Mouse (Mus musculus) hindbrain, embryonic 15.5 days (tissue): Measurements from ENCODE around the gene Ngdn. TPM values are rescaled to one million over a fixed set of nuclear protein-coding genes. Genes with fewer than 3 reads are reported as not detected.

Experiments used
- ATAC-seq: fragments of 200-750 bp; cut with Nextera tagmentation; 2 replicates; pipeline ENCODE4 v1.8.0; 2017; ENCODE audit warnings: low read depth, moderate number of reproducible peaks, moderate TSS enrichment; ENCODE audit not compliant: low FRiP score
- H3K27ac ChIP-seq: fragments of 300-500 bp; sonication (generic); replicated peaks from 2 replicates; pipeline ENCODE4 v1.5.1; 2015; ENCODE audit warnings: mild to moderate bottlenecking, inconsistent platforms
- H3K27me3 ChIP-seq: fragments of 300-500 bp; sonication (generic); 2 replicates; pipeline ENCODE4 v1.6.1; 2015; ENCODE audit warnings: control low read depth, inconsistent platforms
- H3K36me3 ChIP-seq: fragments of 300-500 bp; sonication (generic); 2 replicates; pipeline ENCODE4 v1.6.1; 2015; ENCODE audit warnings: control low read depth, inconsistent platforms
- H3K4me1 ChIP-seq: fragments of 300-500 bp; sonication (generic); replicated peaks from 2 replicates; pipeline ENCODE4 v1.6.1; 2015; ENCODE audit warnings: control low read depth, inconsistent platforms
- H3K4me2 ChIP-seq: fragments of 300-500 bp; sonication (generic); 2 replicates; pipeline ENCODE4 v1.6.1; 2015; ENCODE audit warnings: moderate library complexity, mild to moderate bottlenecking, inconsistent platforms
- H3K4me3 ChIP-seq: fragments of 300-500 bp; sonication (generic); 2 replicates; pipeline ENCODE4 v1.5.1; 2015; ENCODE audit warnings: mild to moderate bottlenecking, inconsistent platforms
- H3K9ac ChIP-seq: fragments of 300-500 bp; sonication (generic); 2 replicates; pipeline ENCODE4 v1.6.1; 2015; ENCODE audit warnings: inconsistent platforms
- H3K9me3 ChIP-seq: fragments of 300-500 bp; sonication (generic); 2 replicates; pipeline ENCODE4 v1.6.1; 2016; ENCODE audit warnings: control low read depth, inconsistent platforms
- whole genome bisulfite sequencing: fragments of 180-500 bp; shearing (Covaris S2); methylation state at CpG from one replicate; pipeline ENCODE4 v1.1.7; 2015; 5-methylcytosine and 5-hydroxymethylcytosine counted together
- polyA plus RNA-seq: library from polyadenylated mRNA; unstranded; fragments of >200 nt; fragmentation: Nextera tagmentation; extraction: Ambion mirVana; gene quantifications from 2 replicates; pipeline ENCODE4 v1.2.1, GENCODE M21; 2015

Ngdn gene
- polyA plus RNA-seq, 1 experiment from 2014 or later, result 47.3 TPM

- no peak for ATAC-seq
- no peaks in the 10 kb centered on the region for H3K36me3 ChIP-seq
- H3K4me1 ChIP-seq, result 0 out of 2 replicates have a peak, but pooled peaks cover 8% of the 10 kb centered on the region
- no peak overlapping the region for H3K4me2 ChIP-seq
- H3K27me3 ChIP-seq, result no peaks in the 10 kb centered on the region
- no peak overlapping the region for H3K9ac ChIP-seq
- 58% methylated on average over 12 of the region's 12 CpGs for WGBS
- H3K27ac ChIP-seq, result no peak overlapping the region
- H3K9me3 ChIP-seq, result no peaks in the 10 kb centered on the region
- no peak overlapping the region for H3K4me3 ChIP-seq
These were observed 13.1 kb upstream of the Ngdn start for GRCm38 (mm10) chr14:55001938-55002686.

GRCm38 (mm10) chr14:55002687-55003120, 12.6 kb upstream of the Ngdn start:
- Histone ChIP-seq H3K27ac (no peak overlapping the region), H3K4me1 (0 out of 2 replicates have a peak, but pooled peaks cover 6% of the 10 kb centered on the region)

GRCm38 (mm10) chr14:55003878-55004855, 11.1 kb upstream of the Ngdn start:
- 77% methylated on average over 18 of the region's 18 CpGs for WGBS
- Histone ChIP-seq H3K4me1 (0 out of 2 replicates have a peak, but pooled peaks cover 6% of the 10 kb centered on the region), H3K9ac (no peak overlapping the region), H3K4me3 (no peak overlapping the region), H3K36me3 (no peaks in the 10 kb centered on the region), H3K9me3 (no peaks in the 10 kb centered on the region), H3K27me3 (no peaks in the 10 kb centered on the region), H3K4me2 (no peak overlapping the region), H3K27ac (no peak overlapping the region)
- peak; percentile 52; the same call in 1 of the 2 replicates for ATAC-seq

More at GRCm38 (mm10) chr14:55002687-55003120, 12.6 kb upstream of the Ngdn start:
- Histone ChIP-seq H3K4me3 (no peak overlapping the region), H3K36me3 (no peaks in the 10 kb centered on the region), H3K9me3 (no peaks in the 10 kb centered on the region), H3K9ac (no peak overlapping the region), H3K4me2 (no peak overlapping the region), H3K27me3 (no peaks in the 10 kb centered on the region)
- 75% methylated on average over 7 of the region's 7 CpGs for WGBS
- ATAC-seq, result no peak

GRCm38 (mm10) chr14:55005506-55005905, 9.7 kb upstream of the Ngdn start:
- ATAC-seq, result no peak
- Histone ChIP-seq H3K9ac (no peak overlapping the region), H3K9me3 (no peaks in the 10 kb centered on the region), H3K4me1 (0 out of 2 replicates have a peak, but pooled peaks cover 6% of the 10 kb centered on the region), H3K4me2 (no peak overlapping the region), H3K36me3 (no peaks in the 10 kb centered on the region), H3K27me3 (no peaks in the 10 kb centered on the region), H3K4me3 (no peak overlapping the region), H3K27ac (no peak overlapping the region)
- 72% methylated on average over 2 of the region's 2 CpGs for WGBS

GRCm38 (mm10) chr14:55005967-55006366, 9.3 kb upstream of the Ngdn start:
- Histone ChIP-seq H3K4me2 (no peak overlapping the region), H3K27ac (no peak overlapping the region), H3K4me3 (no peak overlapping the region), H3K9ac (no peak overlapping the region), H3K9me3 (no peaks in the 10 kb centered on the region), H3K36me3 (no peaks in the 10 kb centered on the region), H3K4me1 (0 out of 2 replicates have a peak, but pooled peaks cover 6% of the 10 kb centered on the region), H3K27me3 (no peaks in the 10 kb centered on the region)
- WGBS, result 84% methylated on average over 8 of the region's 8 CpGs
- no peak for ATAC-seq

GRCm38 (mm10) chr14:55006541-55006940, 8.7 kb upstream of the Ngdn start:
- Histone ChIP-seq H3K4me1 (0 out of 2 replicates have a peak, but pooled peaks cover 6% of the 10 kb centered on the region), H3K9ac (no peak overlapping the region), H3K9me3 (no peaks in the 10 kb centered on the region), H3K4me3 (no peak overlapping the region), H3K4me2 (no peak overlapping the region), H3K27me3 (no peaks in the 10 kb centered on the region), H3K27ac (no peak overlapping the region), H3K36me3 (no peaks in the 10 kb centered on the region)
- ATAC-seq, result no peak
- 70% methylated on average over 3 of the region's 3 CpGs for WGBS

- Histone ChIP-seq H3K4me2 (no peak overlapping the region), H3K4me3 (no peak overlapping the region), H3K9ac (no peak overlapping the region), H3K27ac (no peak overlapping the region), H3K9me3 (no peaks in the 10 kb centered on the region), H3K27me3 (no peaks in the 10 kb centered on the region), H3K4me1 (0 out of 2 replicates have a peak, but pooled peaks cover 6% of the 10 kb centered on the region), H3K36me3 (no peaks in the 10 kb centered on the region)
- 91% methylated on average over 9 of the region's 9 CpGs for WGBS
- no peak for ATAC-seq
These were observed 7.9 kb upstream of the Ngdn start for GRCm38 (mm10) chr14:55007120-55007908.

- WGBS, result 76% methylated on average over 8 of the region's 8 CpGs
- 0 out of 2 replicates have a peak, but pooled peaks cover 6% of the 10 kb centered on the region for H3K4me1 ChIP-seq
- H3K36me3 ChIP-seq, result no peaks in the 10 kb centered on the region
- no peaks in the 10 kb centered on the region for H3K9me3 ChIP-seq
- H3K27me3 ChIP-seq, result no peaks in the 10 kb centered on the region
- no peak overlapping the region for H3K9ac ChIP-seq
- H3K4me2 ChIP-seq, result no peak overlapping the region
- no peak overlapping the region for H3K27ac ChIP-seq
- H3K4me3 ChIP-seq, result no peak overlapping the region
- no peak for ATAC-seq
These were observed 6.8 kb upstream of the Ngdn start for GRCm38 (mm10) chr14:55008417-55008816.

GRCm38 (mm10) chr14:55011116-55011515, 4.1 kb upstream of the Ngdn start:
- Histone ChIP-seq H3K9me3 (no peaks in the 10 kb centered on the region), H3K27me3 (no peaks in the 10 kb centered on the region), H3K4me2 (no peak overlapping the region), H3K27ac (no peak overlapping the region), H3K4me3 (no peak overlapping the region), H3K9ac (no peak overlapping the region), H3K4me1 (peaks cover 7% of the 10 kb centered on the region), H3K36me3 (no peaks in the 10 kb centered on the region)
- 55% methylated on average over 4 of the region's 4 CpGs for WGBS
- no peak for ATAC-seq

- Histone ChIP-seq H3K9ac (peak overlapping the region; percentile 53), H3K4me1 (peaks cover 7% of the 10 kb centered on the region), H3K9me3 (no peaks in the 10 kb centered on the region), H3K4me2 (peak overlapping the region; percentile 57), H3K36me3 (0 out of 2 replicates have a peak, but pooled peaks cover 11% of the 10 kb centered on the region), H3K27me3 (no peaks in the 10 kb centered on the region), H3K4me3 (peak overlapping the region; percentile 41), H3K27ac (peak overlapping the region; percentile 90)
- under 1% methylated on average over 27 of the region's 27 CpGs for WGBS
- ATAC-seq, result peak; percentile 69
These were observed 663 bp upstream of the Ngdn start for GRCm38 (mm10) chr14:55014591-55014990.

GRCm38 (mm10) chr14:55015767-55016111, 485 bp downstream of the Ngdn start:
- 0 out of 2 replicates have a peak, but pooled peaks cover 13% of the 10 kb centered on the region for H3K36me3 ChIP-seq
- peak overlapping the region; percentile 61 for H3K9ac ChIP-seq
- H3K27ac ChIP-seq, result peak overlapping the region; percentile 73
- H3K27me3 ChIP-seq, result no peaks in the 10 kb centered on the region
- ATAC-seq, result no peak; the same call in 1 of the 2 replicates
- H3K4me3 ChIP-seq, result peak overlapping the region; percentile 60
- WGBS, result 0% methylated on average over 17 of the region's 17 CpGs
- peaks cover 7% of the 10 kb centered on the region for H3K4me1 ChIP-seq
- no peaks in the 10 kb centered on the region for H3K9me3 ChIP-seq
- peak overlapping the region; percentile 78 for H3K4me2 ChIP-seq
